Mouse (Mus musculus): ENCODE measurements around the gene Prr19.

DNA sequence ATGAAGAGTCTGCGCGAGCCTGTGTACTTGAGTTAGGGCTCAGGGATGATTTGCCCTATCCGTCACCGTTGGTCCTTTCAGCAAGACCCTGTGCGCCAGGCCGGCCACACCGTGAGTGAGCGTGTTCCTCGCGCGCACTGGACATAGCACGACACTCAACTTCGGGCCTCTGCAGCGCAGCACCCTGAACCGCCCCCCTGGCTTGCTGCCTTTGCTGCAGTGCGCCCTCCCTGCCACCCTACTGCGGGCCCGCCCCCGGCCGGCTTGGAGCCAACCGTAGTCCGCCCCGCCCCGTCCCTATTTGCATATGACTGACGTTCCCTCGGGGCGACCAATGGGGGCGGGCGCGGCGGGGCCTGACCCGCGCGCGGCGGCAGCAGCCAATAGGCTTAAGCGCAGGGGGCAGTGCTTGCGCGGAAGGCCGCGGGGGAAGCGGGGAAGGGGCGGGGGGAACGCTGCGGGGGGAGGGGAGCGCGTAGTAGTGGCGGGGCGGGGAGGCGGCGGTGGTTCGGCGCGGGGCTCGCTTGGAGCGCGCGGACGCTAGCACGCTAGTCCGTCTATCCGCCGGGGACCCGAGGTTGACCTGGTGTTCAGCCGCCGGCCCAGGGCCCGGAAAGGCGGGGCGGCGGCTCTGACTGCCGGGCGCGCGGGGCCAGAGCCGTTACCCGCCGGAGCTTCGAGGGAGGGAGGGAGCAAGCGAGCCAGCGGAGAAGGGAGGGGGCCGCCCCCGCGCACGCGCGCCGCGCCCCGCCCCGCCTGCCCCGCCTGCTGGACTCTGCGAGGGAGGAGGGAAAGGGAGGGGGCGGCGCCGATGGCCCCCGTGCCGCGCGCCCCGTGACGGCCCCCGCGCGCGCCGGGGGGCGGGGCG is 19.2 kb upstream of the Prr19 start:
- TF ChIP-seq GATA1 (IDR thresholded peaks at IDR 0.05; ENCODE audit: low read length): no peak
- TF ChIP-seq TAL1 (IDR thresholded peaks at IDR 0.05; ENCODE audit: low read length): no peak
